ENCODE assay signal across 12 mouse cellular contexts in genomic region chr10:128142165-128142564, GRCm38 (mm10). TPM values are rescaled to one million over a fixed set of nuclear protein-coding genes. Genes with fewer than 3 reads are reported as not detected.
DNase-seq lines count a peak whose midpoint lies in the region; ATAC-seq and TF ChIP-seq lines count a peak whose summit lies in the region.
"Had no signal": no experiment of that assay in that cellular context is flagged by ENCODE, and none has a peak within 500 bp of the region (broad histone marks: within the 10 kb centered on the region; RNA-seq: fewer than 3 reads in every experiment).

No protein-coding gene starts in this region.

- no peaks in the 10 kb centered on the region for H3K4me1 ChIP-seq in kidney, postnatal 0 days (replicated peaks; ENCODE audit: insufficient read depth, low read length)
- H3K4me1 ChIP-seq: embryonic facial prominence, embryonic 12.5 days; forebrain, embryonic 12.5 days; liver, embryonic 15.5 days had no signal

- no peak overlapping the region for H3K4me2 ChIP-seq in kidney, postnatal 0 days (ENCODE audit: low read length)
- H3K4me2 ChIP-seq: embryonic facial prominence, embryonic 12.5 days; forebrain, embryonic 12.5 days; liver, embryonic 15.5 days had no signal

- peak; percentile 29 to 51 for DNase-seq in cerebellum, postnatal 14 days
- no peak for DNase-seq in cerebellum, adult 9-10 months
- peak; percentile 33 for DNase-seq in kidney, postnatal 0 days (ENCODE audit: low spot score)
- DNase-seq in kidney, adult 11 months, result no peak
- DNase-seq in urinary bladder, postnatal 14 days (ENCODE audit: low spot score), result peak; percentile 29
- no peak for DNase-seq in urinary bladder, postnatal 10 days (ENCODE audit: low spot score)
- no peak for DNase-seq in ovary, postnatal 14 days (ENCODE audit: low spot score)
- DNase-seq in adrenal gland, postnatal 14 days, result no peak
- DNase-seq: right cerebral cortex, postnatal 4 days had no signal

- H3K4me3 ChIP-seq in kidney, postnatal 0 days (replicated peaks; ENCODE audit: low read depth, low read length), result no peak overlapping the region
- H3K4me3 ChIP-seq: embryonic facial prominence, embryonic 12.5 days; forebrain, embryonic 12.5 days; liver, embryonic 15.5 days had no signal

- H3K27ac ChIP-seq in kidney, postnatal 0 days, result no peak overlapping the region
- H3K27ac ChIP-seq: embryonic facial prominence, embryonic 12.5 days; forebrain, embryonic 12.5 days; liver, embryonic 15.5 days had no signal

- peaks cover 48% of the 10 kb centered on the region for H3K36me3 ChIP-seq in kidney, postnatal 0 days (ENCODE audit: insufficient read depth, low read length)

- WGBS in kidney, postnatal 0 days, result 70% methylated on average over 2 of the region's 2 CpGs

- no peaks in the 10 kb centered on the region for H3K9me3 ChIP-seq in kidney, postnatal 0 days (replicated peaks; ENCODE audit: low read length)
- H3K9me3 ChIP-seq: embryonic facial prominence, embryonic 12.5 days; forebrain, embryonic 12.5 days; liver, embryonic 15.5 days had no signal

- ATAC-seq in kidney, postnatal 0 days (replicated peaks; ENCODE audit: low FRiP score, low read depth), result no peak

- H3K27me3 ChIP-seq in kidney, postnatal 0 days (ENCODE audit: insufficient read depth, low read length), result no peaks in the 10 kb centered on the region
- H3K27me3 ChIP-seq: embryonic facial prominence, embryonic 12.5 days; forebrain, embryonic 12.5 days; liver, embryonic 15.5 days had no signal

- peak; percentile 46 for TF ChIP-seq CTCF in kidney, postnatal 0 days (IDR thresholded peaks at IDR 0.05; ENCODE audit: low read depth)

- no peak overlapping the region for H3K9ac ChIP-seq in kidney, postnatal 0 days (ENCODE audit: low read depth, low read length)
- H3K9ac ChIP-seq: embryonic facial prominence, embryonic 12.5 days; forebrain, embryonic 12.5 days; liver, embryonic 15.5 days had no signal

RNA-seq across cellular contexts. Expression of gene Rbms2, which starts 37.9 kb away (rescaled TPM):
- polyA plus RNA-seq in kidney, postnatal 0 days (2015; fragmentation: Nextera tagmentation; extraction: Ambion mirVana), result 27.0 and 30.0 TPM in 2 replicates
- 73.9 and 78.9 TPM in 2 replicates for total RNA-seq in adrenal gland, postnatal 14 days (2021)

RNA-seq across cellular contexts. Expression of gene Baz2a, which starts 50.8 kb away (rescaled TPM):
- 9.8 and 11.3 TPM in 2 replicates for polyA plus RNA-seq in kidney, postnatal 0 days (2015; fragmentation: Nextera tagmentation; extraction: Ambion mirVana)
- 44.3 and 51.5 TPM in 2 replicates for total RNA-seq in adrenal gland, postnatal 14 days (2021)

RNA-seq across cellular contexts. Expression of gene Gls2, which starts 52.1 kb away (rescaled TPM):
- 0.68 and 0.79 TPM in 2 replicates for polyA plus RNA-seq in kidney, postnatal 0 days (2015; fragmentation: Nextera tagmentation; extraction: Ambion mirVana)
- total RNA-seq in adrenal gland, postnatal 14 days (2021), result 2.9 and 31.3 TPM in 2 replicates

RNA-seq across cellular contexts. Expression of gene Atp5b, which starts 59.1 kb away (rescaled TPM):
- 3,631 and 3,848 TPM in 2 replicates for polyA plus RNA-seq in kidney, postnatal 0 days (2015; fragmentation: Nextera tagmentation; extraction: Ambion mirVana)
- 4,143 and 4,276 TPM in 2 replicates for total RNA-seq in adrenal gland, postnatal 14 days (2021)

Comparison
In these comparisons a context has a peak if more than half of its experiments do, and no peak if none do; other contexts are left out.
1. DNase-seq: peak in cerebellum, postnatal 14 days (2 of 2), kidney, postnatal 0 days (single experiment) and urinary bladder, postnatal 14 days (single experiment); none in cerebellum, adult 9-10 months (single experiment), kidney, adult 11 months (single experiment), urinary bladder, postnatal 10 days (single experiment), ovary, postnatal 14 days (single experiment) and adrenal gland, postnatal 14 days (single experiment).